Mouse (Mus musculus) heart, embryonic 14.5 days (tissue): Measurements from ENCODE around the gene Fam76a. TPM values are rescaled to one million over a fixed set of nuclear protein-coding genes. Genes with fewer than 3 reads are reported as not detected.

Experiments used
- ATAC-seq: fragments of 200-750 bp; cut with Nextera tagmentation; 2 replicates; pipeline ENCODE4 v1.8.0; 2017; ENCODE audit warnings: low read depth, moderate TSS enrichment; ENCODE audit not compliant: insufficient number of reproducible peaks, insufficient read depth, low FRiP score
- H3K27ac ChIP-seq, 2 experiments: fragments of 200-500 bp in 1 of 2; fragments of 300-500 bp in 1 of 2; sonication (generic) in 1 of 2; replicated peaks in 1 of 2; 2 replicates each; pipeline ENCODE4 v1.5.1; 2012 to 2014; ENCODE audit warnings: low read depth in 2 of 2, low read length in 2 of 2, control low read depth in 1 of 2, mild to moderate bottlenecking in 1 of 2, mixed read lengths in 1 of 2; ENCODE audit not compliant: control insufficient read depth in 1 of 2, insufficient read depth in 1 of 2
- H3K27me3 ChIP-seq: fragments of 300-500 bp; sonication (generic); 2 replicates; pipeline ENCODE4 v1.6.1; 2014; ENCODE audit warnings: mild to moderate bottlenecking, low read length, control low read depth; ENCODE audit not compliant: control insufficient read depth, insufficient read depth
- H3K36me3 ChIP-seq: fragments of 300-500 bp; sonication (generic); 2 replicates; pipeline ENCODE4 v1.6.1; 2014; ENCODE audit warnings: mild to moderate bottlenecking, control low read depth, low read length, mixed read lengths; ENCODE audit not compliant: control insufficient read depth, insufficient read depth
- H3K4me1 ChIP-seq, 2 experiments: fragments of 200-500 bp in 1 of 2; fragments of 300-500 bp in 1 of 2; sonication (generic) in 1 of 2; 2 replicates each; pipeline ENCODE4 v1.6.1; 2012 to 2014; ENCODE audit warnings: low read length in 2 of 2, control low read depth in 1 of 2, mixed read lengths in 1 of 2; ENCODE audit not compliant: control insufficient read depth in 2 of 2, insufficient read depth in 2 of 2
- H3K4me2 ChIP-seq: fragments of 300-500 bp; sonication (generic); 2 replicates; pipeline ENCODE4 v1.6.1; 2014; ENCODE audit warnings: mild to moderate bottlenecking, low read length
- H3K4me3 ChIP-seq, 2 experiments: fragments of 200-500 bp in 1 of 2; fragments of 300-500 bp in 1 of 2; sonication (generic) in 1 of 2; 2 replicates each; pipeline ENCODE4 v1.5.1; 2012 to 2014; ENCODE audit warnings: low read length in 2 of 2, mild to moderate bottlenecking in 2 of 2, control low read depth in 1 of 2, low read depth in 1 of 2, moderate library complexity in 1 of 2; ENCODE audit not compliant: control insufficient read depth in 1 of 2, insufficient read depth in 1 of 2
- H3K9ac ChIP-seq: fragments of 300-500 bp; sonication (generic); 2 replicates; pipeline ENCODE4 v1.6.1; 2014; ENCODE audit warnings: mild to moderate bottlenecking, low read length
- H3K9me3 ChIP-seq: fragments of 300-500 bp; sonication (generic); 2 replicates; pipeline ENCODE4 v1.6.1; 2016; ENCODE audit warnings: low read length, control low read depth; ENCODE audit not compliant: control insufficient read depth
- WGBS: fragments of 180-500 bp; shearing (Covaris S2); extraction: QIAGEN DNeasy Blood & Tissue Kit; methylation state at CpG from one replicate; pipeline ENCODE4 v1.1.7; 2014; 5-methylcytosine and 5-hydroxymethylcytosine counted together
- polyA plus RNA-seq: library from polyadenylated mRNA; unstranded; fragments of >200 nt; fragmentation: Nextera tagmentation; extraction: Ambion mirVana; gene quantifications from 2 replicates; pipeline ENCODE4 v1.2.1, GENCODE M21; 2014

The Fam76a gene
- polyA plus RNA-seq, 1 experiment from 2014 or later: 44.9 TPM

DNA sequence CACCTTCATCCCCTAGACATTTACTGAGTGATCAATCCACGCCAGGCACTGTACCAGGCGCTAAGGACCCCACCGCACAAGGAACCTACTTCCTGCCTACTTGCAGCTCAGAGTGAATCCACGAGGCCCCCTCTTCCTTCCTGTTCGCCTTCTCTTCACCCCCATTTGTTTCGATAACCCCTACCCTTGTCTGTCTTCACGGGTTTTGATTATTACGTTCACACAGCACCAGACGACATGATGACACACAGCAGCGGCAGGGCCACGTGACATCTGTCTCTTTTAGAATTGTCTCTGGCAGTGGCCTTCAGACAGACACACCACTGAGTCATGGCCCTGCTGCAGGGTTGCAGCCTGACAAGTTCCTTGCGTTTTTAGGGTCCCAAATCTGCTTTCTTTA lies 21.7 kb upstream of the Fam76a start:
- no peak for ATAC-seq
- no peaks in the 10 kb centered on the region for H3K36me3 ChIP-seq
- H3K27me3 ChIP-seq: no peaks in the 10 kb centered on the region
- peaks cover 22 to 23% of the 10 kb centered on the region in 2 experiments for H3K4me1 ChIP-seq
- H3K4me2 ChIP-seq: no peak overlapping the region
- H3K27ac ChIP-seq: peak overlapping the region in 1 of 2 experiments; percentile 82; a peak in 1 of 4 replicates
- no peak overlapping the region for H3K4me3 ChIP-seq
- no peaks in the 10 kb centered on the region for H3K9me3 ChIP-seq
- WGBS: 53% methylated on average over 12 of the region's 12 CpGs
- H3K9ac ChIP-seq: no peak overlapping the region; the same call in 1 of the 2 replicates

DNA sequence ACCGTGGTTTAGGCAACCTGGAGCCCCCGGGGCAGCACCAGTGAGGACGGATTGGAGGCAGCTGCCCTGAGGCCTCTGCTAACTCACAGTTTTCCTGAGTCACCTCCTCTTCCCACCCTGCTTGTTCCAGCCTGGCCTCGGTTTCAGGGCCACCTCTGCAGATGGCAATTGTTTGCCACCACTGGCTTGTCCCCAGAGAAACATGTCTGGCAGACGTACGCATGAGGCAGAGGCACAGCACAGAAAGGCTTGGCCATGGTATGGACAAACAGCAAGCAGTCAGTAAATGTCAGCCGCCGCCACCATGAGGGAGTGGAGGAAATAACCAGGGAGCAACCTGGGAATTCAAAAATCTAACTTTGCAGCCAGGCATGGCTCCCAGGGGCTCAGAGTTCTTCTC lies 20.7 kb upstream of the Fam76a start:
- ATAC-seq: no peak
- H3K4me1 ChIP-seq: peaks cover 25 to 28% of the 10 kb centered on the region in 2 experiments
- no peak overlapping the region for H3K4me3 ChIP-seq
- no peak overlapping the region for H3K4me2 ChIP-seq
- 64% methylated on average over 8 of the region's 8 CpGs for WGBS
- H3K9me3 ChIP-seq: no peaks in the 10 kb centered on the region
- no peaks in the 10 kb centered on the region for H3K27me3 ChIP-seq
- no peak overlapping the region for H3K27ac ChIP-seq
- H3K9ac ChIP-seq: no peak overlapping the region
- H3K36me3 ChIP-seq: no peaks in the 10 kb centered on the region

DNA sequence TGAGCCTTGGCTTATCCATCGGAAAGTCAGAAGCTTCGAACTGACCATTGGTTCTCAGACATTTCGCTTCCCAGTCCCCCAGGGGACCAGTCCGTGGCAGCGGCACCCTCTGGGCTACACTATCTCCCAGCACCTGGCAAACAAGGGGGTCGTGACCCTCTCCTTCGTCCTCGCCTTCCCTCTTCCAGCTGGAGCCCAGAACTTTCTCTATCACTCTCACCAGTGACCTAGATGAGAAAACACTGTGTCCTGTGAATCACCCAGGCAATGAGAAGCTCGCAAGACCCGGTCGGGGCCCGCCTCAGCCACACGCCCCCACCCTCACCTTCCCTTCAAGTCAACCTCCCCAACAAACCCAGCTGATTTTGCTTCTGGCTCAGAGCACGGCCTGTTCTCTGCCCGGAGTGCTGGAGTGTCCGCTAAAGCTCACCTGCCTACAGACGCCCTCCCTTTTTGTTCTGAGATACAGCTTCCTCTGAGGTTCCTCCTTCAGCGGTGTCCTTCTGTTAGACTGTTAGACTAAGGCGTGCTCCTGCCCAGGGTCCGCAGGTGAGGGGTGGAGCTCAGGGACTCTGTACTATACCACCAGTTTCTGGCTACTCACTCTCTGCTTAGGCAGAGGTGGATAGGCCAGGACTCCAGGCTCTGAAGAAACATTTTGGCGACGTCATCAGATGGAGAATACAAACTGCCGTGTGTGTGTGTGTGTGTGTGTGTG lies 18.8 kb upstream of the Fam76a start:
- no peaks in the 10 kb centered on the region for H3K36me3 ChIP-seq
- no peaks in the 10 kb centered on the region for H3K9me3 ChIP-seq
- peak overlapping the region; percentile 21 for H3K4me2 ChIP-seq
- no peak overlapping the region for H3K27ac ChIP-seq
- H3K4me1 ChIP-seq: peaks cover 17 to 20% of the 10 kb centered on the region in 2 experiments
- H3K4me3 ChIP-seq: no peak overlapping the region
- no peak overlapping the region for H3K9ac ChIP-seq
- no peaks in the 10 kb centered on the region for H3K27me3 ChIP-seq
- ATAC-seq: no peak
- 57% methylated on average over 23 of the region's 23 CpGs for WGBS

DNA sequence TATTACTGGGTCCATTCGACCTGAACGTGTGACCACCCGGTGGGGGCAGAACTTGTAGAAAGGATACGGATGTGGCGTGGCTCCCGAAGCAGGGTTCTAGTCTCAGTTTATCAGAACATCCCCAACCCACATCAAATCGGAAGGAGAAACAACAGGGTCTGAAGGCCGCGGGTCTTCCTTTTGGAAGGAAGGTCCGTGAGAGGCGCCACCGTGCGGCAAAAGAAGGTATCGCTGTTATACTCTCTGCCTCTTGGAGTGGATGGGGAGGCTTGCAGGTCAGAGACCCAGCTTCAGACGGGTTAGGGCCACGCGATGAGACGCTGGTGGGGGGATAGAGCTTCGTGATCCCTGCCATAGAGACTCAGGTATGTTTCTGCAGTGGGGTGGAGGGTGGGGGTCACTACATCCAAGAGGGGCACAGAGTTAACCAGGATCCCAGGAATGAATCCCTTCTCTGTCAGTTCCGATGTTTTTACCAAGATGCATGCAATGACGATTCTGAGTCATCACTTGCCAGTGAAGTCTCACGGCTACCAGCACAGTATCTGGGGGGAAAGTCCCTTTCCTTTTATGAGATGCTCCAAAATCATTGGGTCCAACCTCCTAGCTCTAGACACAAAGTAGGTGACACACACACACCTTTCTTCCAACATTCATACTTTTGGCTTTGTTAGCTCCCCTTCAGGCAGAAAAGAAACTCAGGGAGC lies 17.2 kb upstream of the Fam76a start:
- Histone ChIP-seq H3K27ac (no peak overlapping the region), H3K36me3 (no peaks in the 10 kb centered on the region), H3K4me2 (no peak overlapping the region), H3K4me3 (no peak overlapping the region), H3K4me1 (peaks cover 6 to 10% of the 10 kb centered on the region in 2 experiments), H3K9ac (no peak overlapping the region), H3K27me3 (no peaks in the 10 kb centered on the region), H3K9me3 (no peaks in the 10 kb centered on the region)
- ATAC-seq: no peak
- whole genome bisulfite sequencing: 26% methylated on average over 22 of the region's 22 CpGs

DNA sequence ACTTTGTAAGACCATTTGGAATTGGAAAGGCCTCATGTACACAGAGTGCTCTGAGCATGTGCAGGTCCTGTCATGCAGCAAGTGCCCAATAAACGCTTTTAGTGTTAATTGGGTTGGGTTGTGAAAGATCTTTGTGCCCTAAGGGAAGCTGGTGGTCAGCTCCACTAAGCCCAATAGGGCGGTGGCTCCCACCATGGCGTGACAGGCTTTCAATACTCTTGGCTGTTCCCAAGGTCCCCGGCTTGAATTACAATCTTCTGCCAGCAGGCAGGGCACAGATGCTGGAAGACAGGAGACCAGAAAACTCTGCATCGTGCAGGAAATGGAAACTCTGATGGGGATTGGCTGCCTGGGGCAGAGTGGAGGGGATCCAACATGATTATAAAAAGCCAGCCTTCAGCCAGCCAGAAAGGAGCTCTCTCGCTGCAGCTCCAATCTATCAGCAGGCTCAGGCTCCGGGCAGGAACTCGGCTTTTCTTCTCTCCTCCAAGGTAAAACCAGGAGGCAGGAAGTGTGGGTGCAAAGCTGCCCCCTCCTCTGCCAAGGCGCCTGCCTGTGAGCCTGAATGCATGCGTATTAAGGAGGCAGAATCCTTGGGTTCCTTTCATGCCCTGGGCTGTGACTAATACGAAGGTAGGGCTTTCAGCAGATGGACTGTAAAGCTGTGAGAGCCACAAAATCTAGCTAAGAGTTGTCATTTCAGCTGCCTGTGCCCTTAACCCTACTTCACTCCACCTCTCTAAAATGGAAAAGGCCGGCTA lies 16.0 kb upstream of the Fam76a start:
- no peaks in the 10 kb centered on the region for H3K27me3 ChIP-seq
- H3K9ac ChIP-seq: peak overlapping the region; percentile 27; the same call in 1 of the 2 replicates
- no peaks in the 10 kb centered on the region for H3K9me3 ChIP-seq
- WGBS: 47% methylated on average over 12 of the region's 12 CpGs
- peak overlapping the region; percentile 17 to 58; a peak in 3 of 4 replicates for H3K27ac ChIP-seq
- 0 out of 2 replicates have a peak overlapping the region, but pooled peaks have one; percentile 16 for H3K4me2 ChIP-seq
- no peak overlapping the region for H3K4me3 ChIP-seq
- no peaks in the 10 kb centered on the region for H3K36me3 ChIP-seq
- ATAC-seq: peak; percentile 47; the same call in 1 of the 2 replicates
- H3K4me1 ChIP-seq: peaks cover 6 to 10% of the 10 kb centered on the region in 2 experiments

DNA sequence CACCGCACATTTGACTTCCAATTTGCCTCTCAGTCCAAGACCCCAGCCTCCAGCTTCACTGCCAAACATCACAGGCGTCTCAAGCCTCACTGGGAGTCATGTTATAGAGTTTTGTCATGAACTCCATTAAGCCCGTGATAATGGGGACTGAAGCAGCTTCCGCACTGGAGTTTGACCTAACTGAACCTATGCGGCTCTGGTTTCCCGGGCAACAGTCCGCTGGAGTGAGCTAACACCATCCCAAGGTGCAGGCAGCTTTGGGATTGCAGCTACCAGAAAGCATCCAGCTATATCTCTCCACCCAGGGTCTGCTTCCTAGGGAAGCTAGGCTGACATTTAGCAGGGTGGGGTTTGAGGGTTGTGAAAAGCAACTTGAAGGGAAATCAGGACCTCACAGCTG lies 12.3 kb upstream of the Fam76a start:
- no peak for ATAC-seq
- no peak overlapping the region for H3K27ac ChIP-seq
- no peak overlapping the region for H3K4me2 ChIP-seq
- no peaks in the 10 kb centered on the region for H3K9me3 ChIP-seq
- H3K27me3 ChIP-seq: no peaks in the 10 kb centered on the region
- H3K9ac ChIP-seq: no peak overlapping the region
- 47% methylated on average over 7 of the region's 7 CpGs for WGBS
- no peak overlapping the region for H3K4me3 ChIP-seq
- no peaks in the 10 kb centered on the region for H3K36me3 ChIP-seq
- peaks cover 6 to 10% of the 10 kb centered on the region in 2 experiments for H3K4me1 ChIP-seq

DNA sequence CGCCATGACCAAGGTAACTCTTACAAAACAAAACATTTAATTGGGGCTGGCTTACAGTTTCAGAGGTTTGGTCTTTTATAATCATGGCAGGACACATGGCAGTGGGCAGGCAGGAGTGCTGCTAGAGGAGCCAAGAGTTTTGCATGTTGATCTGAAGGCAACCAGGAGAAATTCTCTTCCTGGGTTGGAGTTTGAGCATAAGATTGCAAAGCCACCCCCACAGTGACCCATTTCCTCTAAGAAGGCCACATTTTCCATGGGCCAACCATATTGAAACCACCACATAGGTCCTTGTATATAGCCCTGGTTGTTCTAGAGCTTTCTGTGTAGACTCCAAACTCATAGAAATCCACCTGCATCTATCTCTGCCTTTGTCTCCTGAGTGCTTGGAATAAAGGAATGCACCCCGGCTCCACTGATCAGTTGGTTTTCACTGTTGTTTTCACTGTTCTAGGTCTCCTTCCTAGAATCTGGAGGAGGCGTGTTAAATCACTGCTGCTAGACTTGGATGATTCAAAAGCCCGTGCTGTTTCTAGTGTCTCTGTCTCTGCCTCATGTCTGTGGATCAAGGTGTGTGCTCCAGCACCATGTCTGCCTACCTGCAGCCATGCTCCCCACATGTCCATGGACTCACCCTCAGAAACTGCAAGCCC lies 10.5 kb upstream of the Fam76a start:
- 66% methylated on average over 4 of the region's 4 CpGs for WGBS
- no peaks in the 10 kb centered on the region for H3K27me3 ChIP-seq
- ATAC-seq: no peak

More for the DNA sequence above, 10.5 kb upstream of the Fam76a start:
- H3K4me3 ChIP-seq: no peak overlapping the region
- H3K27ac ChIP-seq: no peak overlapping the region
- no peaks in the 10 kb centered on the region for H3K36me3 ChIP-seq
- no peaks in the 10 kb centered on the region for H3K9me3 ChIP-seq
- no peak overlapping the region for H3K4me2 ChIP-seq
- H3K9ac ChIP-seq: no peak overlapping the region
- H3K4me1 ChIP-seq: 0 out of 4 replicates have a peak, but pooled peaks cover 0 to 2% of the 10 kb centered on the region in 2 experiments
